Mouse (Mus musculus) right cerebral cortex, postnatal 4 days (tissue): Measurements from ENCODE around the gene Chad.
A peak's percentile ranks its signal among the peaks of the same experiment; 100 is the strongest.

ENCODE experiments used
- DNase-seq: peaks from one replicate; pipeline ENCODE4 v3.0.0-alpha.2; 2022

Chad gene

DNA sequence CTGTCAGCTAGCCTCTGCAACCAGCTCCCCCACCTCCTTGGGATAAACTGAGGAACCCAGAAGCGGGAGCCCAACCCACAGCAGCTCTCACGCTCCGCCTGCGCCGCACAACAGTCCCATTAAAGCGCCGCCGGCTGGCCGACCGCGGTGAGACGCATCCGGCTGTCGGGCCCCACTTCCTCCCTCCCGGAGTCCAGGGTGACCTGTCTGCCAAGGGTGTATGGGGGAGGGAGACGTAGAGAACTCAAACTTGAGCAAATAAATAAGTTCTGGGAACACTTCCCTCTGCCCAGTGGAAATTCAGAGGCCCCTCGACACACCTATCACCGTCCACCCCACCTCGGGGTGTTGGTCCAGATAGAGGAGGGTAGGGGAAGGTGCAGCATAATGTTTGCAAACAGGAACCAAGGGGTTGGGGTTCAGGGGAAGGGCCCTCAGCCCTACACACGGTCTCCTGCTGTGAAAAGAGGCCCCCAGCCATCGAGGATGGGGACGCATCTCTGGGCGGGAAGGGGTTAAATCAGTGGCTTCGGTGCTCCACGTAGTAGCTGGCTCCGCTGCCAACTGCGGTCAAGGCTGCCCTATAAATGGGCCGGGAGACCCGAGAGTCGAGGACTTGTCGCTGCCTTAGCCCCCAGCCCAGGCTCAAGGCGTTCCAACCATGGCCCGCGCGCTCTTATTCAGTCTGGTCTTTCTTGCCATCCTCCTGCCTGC is at the start of gene Chad:
Chad (plus strand) TSS at position 611 of the 714 bp plus-strand sequence.
- peak; percentile 38 for DNase-seq

DNA sequence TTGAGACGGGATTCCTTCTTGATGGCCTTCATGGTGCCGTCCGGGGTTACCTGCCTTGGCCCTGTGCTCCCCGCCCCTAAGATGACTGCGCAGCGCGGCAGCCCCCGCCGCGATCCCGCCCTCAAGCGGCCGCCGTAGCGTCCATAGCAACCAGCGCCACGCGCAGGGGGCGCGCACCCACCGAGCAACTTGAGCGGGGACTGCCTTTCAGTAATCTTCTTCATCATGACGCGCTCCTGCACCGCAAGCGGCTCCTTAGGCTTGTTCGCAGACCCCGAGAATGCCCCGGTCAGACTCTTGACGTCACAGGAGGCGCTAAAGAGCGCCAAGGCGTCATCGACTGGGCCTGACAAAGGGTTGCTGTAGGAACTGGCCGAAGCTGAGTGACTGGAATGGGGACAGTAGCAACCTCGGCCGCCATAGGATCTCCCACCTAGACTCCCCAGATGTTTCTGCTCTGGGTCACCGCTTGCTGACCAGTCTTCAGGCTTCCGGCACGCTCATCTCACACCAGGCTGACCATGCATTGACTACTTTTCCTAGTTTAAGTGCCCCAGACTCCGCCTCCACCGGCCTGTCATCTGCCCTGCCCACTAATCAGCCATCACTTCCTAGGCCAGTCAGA is 43.5 kb upstream of the Chad start, which contains the start of gene Mycbpap:
Mycbpap (minus strand) TSS at position 524 of the 625 bp plus-strand sequence.
- peak; percentile 62 for DNase-seq

DNA sequence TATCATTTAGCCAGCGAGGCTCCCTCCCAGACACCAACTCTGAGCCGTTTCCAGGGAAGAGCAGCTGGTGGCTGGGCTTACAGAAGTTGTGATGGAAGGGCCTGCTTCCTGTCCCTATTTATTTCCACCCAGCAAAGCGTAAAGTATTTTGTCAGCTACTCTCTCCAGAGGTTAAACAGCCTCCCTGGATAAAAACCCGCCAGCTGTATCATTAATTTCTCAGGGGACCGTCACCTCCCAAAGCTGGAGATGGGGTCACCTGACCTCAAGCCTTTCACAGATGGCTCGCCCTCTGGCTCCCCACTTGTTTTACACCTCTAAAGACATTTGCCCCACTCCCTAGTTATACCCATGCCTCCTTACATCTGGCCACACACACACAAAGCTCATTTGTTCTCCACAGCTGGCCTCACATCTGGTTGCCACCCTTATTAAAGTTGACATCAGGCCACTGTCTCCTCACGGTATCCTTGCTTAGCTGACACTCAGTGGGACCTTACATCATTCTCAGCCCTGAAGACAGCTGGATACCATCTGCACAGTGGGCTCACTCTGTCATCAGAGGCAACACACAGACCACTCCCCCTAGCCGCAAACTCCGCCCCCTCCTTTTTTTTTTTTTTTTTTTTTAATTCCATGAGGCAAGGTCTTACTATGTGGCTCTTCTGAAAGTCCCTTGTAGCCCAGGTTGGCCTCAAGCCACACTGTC is 38.5 kb upstream of the Chad start:
- DNase-seq, result no peak

DNA sequence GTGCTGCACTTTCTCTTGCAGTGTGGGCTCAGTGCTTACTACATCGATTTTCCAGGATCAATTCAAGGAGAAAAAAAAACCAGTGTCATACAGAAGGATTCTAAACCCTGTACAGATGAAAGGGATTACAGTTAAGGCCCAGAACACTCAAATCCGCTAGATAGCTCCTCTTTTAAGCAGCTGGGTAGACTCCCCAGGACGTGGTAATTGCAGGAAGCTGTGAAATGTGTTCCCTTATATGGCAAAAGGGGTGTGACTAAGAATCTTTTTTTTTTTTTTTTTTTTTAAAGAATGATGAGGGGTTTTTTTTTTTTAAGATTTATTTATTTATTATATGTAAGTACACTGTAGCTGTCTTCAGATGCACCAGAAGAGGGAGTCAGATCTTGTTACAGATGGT is 36.0 kb upstream of the Chad start:
- DNase-seq, result no peak

DNA sequence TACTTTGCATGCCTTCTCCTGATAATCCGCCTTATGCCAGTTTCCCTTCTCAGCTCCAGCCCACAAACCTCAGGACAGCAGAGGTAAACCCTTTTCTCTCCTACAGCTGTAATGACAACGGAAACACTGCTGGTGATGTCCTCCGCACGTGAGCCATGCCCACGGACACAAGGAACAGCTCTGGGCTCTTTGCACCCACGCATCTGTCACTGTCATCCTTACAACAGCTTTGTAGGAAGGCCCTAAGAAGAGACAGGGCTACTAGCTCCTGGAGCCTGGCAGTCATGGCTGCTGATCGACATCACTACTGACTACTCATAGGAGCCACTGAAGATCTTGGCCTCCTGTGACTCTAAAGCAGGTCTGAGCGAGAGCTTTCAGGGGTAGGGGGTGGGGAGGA is 31.7 kb upstream of the Chad start:
- no peak for DNase-seq

DNA sequence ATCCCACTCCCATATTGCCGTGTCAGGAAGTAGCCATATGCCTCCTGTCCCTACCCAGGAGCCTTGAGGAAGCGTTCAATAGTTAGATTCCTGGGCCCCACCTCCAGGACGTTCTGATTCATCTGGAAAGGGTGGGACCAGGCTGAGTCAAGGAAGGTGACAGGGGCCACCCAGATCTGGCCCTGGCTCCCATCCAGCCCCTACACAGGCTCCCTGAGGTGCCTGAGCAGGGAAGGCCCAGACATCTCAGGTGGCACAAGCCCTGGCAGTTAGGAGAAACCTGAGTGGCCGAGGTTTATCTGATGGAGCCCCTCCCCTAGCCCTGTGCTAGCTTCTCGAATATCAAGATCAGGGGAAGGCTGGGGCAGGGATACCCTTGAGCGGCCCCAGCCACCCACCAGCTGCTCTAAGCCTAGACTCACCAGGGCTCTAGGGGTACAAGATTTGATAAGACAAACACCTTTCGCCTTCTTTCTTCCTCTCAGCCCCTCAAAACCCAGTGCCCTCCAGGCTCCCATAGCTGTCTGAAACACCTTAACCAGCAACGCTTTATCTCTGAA is 26.0 kb upstream of the Chad start:
- no peak for DNase-seq

DNA sequence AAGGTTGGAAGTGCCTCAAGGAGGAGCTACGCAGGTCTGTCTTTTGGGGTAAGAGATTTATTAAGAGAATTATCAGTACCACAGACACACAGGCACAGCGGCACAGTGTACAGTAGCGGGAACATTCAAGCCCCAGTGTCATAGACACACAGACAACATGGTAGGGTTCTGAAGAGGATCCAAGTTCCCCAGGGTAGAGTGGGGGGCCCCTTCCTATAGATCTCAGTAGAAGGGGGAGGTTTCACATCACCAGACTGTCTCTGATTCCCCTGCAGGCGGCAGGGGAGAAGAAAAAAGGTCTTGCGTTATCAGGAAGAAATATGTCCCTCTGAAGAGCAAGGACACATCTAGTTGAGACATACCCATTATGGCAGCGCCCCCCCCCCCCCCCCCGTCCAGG is 25.1 kb upstream of the Chad start:
- DNase-seq, result no peak

DNA sequence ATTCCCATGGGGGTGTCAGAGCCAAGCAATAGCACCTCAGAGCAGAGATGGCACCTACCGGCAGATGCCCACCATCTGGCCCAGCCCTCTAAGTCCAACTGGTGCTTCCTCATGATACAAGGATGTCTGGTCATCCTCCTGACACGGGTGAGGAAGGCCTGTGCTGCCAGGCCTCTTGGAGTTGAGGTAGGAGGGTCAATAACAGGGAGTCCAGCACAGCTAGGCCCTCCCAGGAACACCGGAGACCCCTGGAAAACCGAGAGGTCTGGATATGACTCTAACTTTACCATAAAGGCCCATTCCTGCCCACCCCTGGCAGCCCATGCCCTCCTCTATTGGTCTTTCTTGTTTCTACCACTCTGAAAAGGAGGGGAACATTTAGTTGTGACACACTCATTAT is 22.4 kb upstream of the Chad start:
- no peak for DNase-seq

DNA sequence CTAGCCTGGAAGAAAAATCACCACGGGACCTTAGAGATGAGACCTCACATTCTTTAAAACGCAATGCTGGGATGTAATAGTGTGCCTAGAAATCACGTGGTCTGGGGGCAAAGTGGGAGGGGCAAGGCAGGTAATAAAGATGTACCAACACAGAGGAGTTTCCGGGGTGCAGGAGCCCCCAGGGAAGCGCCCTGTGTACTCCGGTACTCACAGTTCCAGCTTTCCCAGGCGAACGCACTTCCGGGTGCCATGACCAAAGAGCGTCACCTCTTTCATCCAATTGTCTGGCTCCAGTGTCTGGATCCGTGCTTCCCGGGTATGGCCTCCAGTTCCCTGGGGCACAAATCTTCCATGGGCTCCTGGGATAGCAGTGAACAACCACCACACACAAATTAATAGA is 21.5 kb upstream of the Chad start:
- no peak for DNase-seq

DNA sequence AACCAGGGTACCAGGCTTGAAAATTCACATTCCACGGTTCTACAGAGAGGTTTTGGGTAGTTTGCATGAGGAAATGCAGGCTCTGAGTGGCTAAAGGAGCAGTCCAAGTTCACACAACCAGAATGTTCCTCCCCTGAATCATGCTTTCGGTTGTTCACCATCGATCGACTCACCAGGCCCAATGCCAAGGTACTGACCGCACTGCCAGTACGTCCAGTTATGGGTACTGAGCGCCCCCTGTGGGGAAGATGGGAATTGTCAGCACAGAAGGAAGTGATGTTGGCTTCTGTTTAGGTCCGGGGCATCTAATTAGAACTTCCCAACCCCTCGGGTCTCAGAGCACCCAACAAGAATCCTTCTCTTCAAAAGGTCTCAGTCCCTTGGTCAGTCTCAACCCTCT is 20.9 kb upstream of the Chad start:
- peak; percentile 94 for DNase-seq

DNA sequence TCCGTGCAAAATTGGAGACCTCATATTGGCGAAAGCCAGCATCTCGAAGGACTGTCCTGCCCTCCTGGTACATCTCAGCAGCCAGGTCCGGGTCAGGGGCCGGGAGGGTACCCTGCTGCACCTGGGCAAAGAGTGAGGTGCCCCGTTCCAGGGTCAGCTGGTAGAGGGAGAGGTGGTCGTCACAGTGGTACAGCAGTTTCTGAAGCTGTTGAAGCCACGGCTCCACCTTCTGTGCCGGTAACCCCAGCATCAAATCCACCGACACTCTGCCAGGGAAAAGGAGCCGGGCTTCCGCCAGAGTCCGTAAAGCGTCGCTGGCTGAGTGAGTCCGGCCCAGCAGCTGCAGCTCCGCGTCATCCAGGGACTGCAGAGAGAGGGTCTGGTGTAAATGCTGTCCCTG is 20.4 kb upstream of the Chad start:
- DNase-seq, result no peak

DNA sequence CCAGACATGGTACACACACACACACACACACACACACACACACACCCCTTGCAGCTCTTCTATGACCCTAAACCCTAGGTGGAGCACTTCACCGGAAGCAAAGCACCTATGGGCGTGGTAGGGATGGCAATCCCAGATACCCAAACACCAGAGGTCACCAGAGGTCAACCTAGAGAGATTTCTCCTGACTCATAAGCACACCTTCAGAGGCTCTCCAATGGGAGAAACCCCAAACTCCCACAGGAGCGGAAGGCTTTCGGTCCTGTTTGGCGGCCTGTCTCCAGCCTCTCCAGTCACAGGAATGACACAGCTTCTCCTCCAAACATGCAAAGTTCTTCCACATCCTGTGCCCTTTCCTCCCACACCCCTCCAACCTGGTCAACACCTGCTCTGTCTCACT is 18.5 kb upstream of the Chad start:
- DNase-seq, result no peak

DNA sequence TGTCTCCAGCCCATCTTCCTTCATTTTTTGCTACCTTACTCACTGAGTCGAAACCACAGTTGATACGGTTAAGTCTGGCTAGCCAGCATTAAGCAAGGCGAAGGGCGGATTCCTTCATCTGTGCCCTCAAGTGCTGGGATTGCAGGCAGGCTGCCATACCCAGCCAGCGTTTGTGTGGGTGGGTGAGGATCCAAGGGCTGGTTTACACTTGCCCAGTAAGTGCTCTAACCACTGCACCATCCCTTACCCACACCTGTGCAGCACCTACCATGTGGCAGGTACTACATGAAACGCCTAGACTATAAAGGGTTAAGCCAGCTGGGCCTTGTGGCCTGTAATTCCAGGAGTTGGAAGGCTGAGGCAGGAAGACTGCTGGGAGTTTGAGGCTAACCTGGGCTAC is 17.6 kb upstream of the Chad start:
- no peak for DNase-seq

DNA sequence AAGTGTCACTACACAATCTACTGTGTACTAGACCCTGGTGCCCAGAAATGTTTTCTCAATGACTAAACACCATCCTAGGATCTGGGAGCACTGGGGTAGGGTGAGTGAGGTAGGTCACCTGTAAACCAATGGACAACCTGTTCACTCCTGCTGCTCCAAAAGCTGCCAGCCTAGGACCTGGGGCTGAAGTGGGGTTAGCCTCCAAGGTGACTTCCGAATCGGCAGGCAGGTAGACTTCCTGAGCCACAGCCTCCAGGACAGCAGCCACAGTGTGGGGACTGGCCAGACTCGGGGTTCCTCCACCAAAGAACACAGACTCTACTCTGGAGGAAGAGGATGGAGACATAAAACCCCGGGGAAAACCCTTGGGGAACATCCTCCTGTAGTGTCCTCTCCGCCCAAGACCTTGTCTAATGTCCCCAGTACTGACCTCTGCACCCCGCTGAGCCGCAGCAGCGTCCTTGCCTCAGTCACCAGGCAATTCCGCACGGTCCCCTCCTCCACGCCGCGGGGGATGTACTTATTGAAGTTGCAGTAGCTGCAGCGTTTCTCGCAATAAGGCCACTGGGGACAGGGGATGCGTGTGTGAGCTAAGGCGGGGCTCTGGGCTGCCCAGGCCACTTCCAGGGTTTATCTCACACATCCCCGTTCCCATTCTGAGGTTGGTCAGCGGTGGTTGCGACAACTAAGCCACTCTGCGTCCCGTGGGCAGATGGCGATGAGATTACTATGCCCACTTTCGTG is 16.6 kb upstream of the Chad start:
- DNase-seq, result peak; percentile 66

DNA sequence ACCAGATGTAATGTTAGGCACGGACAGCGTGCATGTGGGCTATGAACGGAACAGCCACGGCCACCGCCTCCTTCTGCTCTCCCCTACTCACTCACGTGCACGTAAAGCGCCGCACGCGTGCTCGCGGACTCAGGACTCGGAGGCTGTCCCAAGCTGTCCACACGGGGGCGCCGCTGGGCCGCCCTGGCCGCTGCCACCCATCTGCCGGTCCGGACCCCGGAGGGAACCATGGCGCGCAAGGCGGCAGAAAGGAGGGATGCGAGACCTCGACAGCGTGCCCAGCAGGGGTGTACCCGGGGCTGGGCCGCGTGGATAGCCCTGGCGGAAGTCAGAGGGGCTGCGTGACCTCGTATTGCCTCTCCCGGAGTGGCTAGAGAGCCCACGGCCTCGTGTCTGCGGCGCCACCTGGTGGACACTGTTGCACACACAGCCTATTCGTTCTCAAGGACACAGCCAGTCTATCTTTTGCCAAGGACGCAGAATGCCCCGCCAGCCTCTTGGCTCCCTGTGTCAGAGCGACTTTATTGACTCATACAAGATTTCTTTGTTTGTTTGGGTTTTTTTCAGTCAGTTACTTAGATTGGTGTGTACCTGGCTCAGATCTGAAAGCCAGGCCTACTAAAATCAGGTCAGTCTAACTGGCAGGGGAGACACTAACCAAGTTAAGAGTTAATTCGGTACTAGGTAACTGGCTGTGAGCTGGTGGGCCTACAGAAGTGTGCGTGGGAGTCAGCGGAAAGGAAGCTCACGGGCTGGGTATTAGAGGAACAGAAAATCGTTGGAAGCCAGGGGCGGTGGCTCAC is 15.8 kb upstream of the Chad start, which contains the start of gene Rsad1:
Rsad1 (minus strand) TSS at position 368 of the 803 bp plus-strand sequence.
- DNase-seq, result peak; percentile 98

DNA sequence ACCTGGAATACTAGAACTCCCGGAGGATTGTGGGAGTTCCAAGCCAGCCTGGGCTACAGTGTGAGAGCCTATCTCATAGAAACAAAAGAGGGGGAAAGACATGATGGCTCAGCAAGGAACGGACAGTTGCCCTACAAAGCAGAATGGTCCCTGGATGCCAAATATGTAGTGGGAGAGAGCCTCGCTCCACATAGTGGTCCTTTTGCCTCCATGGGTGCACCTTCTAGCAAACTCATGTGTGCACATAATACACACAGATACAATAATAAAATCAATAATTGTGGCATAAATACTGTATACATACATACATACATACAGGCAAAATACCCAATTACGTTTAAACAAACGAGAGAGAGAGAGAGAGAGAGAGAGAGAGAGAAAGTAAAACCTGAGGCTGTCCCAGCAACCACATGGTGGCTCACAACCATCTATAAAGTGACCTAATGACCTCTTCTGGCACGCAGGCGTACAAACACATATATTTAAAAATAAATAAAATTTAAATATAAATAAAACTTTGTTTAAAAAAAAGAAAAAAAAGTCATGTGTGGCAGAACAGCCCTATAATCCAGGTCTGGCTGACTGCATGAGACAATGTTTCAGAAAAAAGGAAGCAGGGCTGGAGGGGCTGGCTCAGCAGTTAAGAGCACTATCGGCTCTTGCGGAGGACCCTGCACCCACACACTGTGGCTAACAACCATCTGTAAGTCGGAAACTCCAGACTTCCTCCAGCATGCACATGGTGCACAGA is 15.0 kb upstream of the Chad start:
- no peak for DNase-seq

DNA sequence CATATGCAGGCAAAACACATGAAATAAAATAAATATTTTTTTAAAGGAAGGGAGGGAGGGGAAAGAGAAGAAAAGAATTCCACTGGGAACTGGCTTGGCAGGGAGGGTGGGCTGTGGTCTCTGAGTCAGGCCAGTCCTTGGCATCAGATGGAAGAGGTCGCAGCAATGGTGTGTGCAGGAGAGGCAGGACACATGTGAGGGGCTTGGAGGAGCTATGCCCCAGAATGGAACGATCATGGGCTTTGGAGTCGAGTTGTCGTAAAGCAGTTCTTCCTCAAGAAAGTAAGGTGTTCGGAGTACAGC is 14.5 kb upstream of the Chad start:
- DNase-seq, result no peak

DNA sequence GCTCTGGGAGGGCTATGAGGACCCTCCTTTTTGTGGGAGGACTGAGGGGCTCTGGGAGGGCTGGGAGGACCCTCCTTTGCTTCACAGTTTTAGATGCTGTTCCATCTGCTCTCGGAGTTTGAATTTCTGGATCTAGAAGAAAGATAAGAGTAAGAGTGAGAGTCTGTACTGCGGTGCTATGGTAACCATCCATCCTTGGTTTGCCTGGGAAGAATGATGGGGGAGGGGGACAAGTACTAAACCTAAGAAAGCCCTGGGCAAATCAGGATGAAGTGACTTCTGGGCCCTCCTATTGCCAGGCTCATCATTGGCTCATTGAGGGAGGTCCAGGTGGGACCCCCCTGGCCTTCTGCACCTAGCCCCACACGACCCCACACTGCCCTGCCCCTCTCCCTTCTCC is 6.6 kb upstream of the Chad start:
- no peak for DNase-seq

DNA sequence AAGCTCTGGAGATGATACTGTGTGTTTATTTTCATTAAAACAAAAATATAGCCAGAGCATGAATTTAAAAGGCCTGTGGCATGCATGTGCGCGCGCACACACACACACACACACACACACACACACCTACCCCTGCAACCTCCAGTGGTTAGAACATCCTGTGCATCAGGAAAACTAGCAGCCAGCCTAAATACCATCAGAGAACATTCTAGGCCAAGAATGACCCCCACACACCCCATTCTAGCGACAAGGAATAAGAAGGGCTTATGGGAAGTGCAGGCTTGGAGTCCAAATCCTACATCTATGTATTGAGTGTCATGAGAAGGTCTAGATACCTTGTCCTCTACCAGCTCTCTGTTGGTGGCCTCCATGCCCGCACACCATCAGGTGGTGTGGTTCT is 1.5 kb upstream of the Chad start:
- no peak for DNase-seq

DNA sequence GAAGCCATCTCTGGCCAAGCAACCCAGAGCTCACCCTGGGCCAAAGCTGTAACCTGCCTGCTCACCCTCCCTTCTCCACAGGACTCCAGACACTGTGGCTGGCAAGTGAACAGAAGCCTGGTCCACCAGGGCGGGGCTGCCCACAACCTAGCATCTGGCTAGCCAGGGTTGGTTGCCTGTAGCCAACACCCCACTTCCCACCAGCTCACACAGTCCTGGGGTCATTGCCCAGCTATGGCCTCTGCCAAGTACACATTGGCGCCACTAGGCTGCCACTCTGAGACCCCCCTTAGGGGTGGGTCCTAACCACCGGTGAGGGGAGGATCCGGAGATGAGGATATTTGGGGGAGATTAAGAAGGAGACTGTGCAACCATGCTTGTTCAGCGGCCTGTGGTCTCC is 1.0 kb upstream of the Chad start:
- no peak for DNase-seq

DNA sequence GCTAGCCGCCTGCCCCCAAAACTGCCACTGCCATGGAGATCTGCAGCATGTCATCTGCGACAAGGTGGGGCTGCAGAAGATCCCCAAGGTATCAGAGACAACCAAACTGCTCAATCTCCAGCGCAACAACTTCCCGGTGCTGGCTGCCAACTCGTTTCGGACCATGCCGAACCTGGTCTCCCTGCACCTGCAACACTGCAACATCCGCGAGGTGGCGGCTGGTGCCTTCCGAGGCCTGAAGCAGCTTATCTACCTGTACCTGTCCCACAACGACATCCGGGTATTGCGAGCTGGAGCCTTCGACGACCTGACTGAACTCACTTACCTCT is 268 bp downstream of the Chad start:
- no peak for DNase-seq

DNA sequence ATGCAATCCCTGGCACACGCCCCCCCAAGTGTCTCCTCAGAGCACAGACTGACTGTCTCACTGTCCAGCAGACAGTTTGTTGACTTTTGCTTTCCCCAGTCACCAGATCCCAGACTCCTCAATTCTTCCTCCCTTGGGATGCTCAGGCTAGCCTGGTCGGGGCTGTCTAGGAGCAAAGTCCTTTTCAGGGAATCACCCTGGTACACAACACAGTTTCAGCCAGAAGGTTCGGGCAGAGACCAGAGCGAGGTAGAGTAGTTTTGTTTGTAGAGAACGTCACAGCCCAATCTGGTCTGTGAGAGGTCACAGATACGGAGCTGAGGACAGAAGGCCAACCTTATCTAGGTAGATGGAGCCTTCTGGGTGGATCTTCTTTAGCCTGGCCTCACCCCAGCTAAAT is 1.7 kb downstream of the Chad start:
- DNase-seq, result no peak
